Mouse (Mus musculus): ENCODE results near the gene Itgbl1. TPM values are rescaled to one million over a fixed set of nuclear protein-coding genes. Genes with fewer than 3 reads are reported as not detected.
"Not testable (repeated sequence)": the region's sequence is repeated elsewhere in the genome, so short reads cannot be mapped to it uniquely, and the experiment has no call there.

Gene Itgbl1
- polyA plus RNA-seq (2011; ENCODE audit: insufficient read depth, insufficient read length, low replicate concordance, missing spikeins): 0.45 TPM in 1 of 2 replicates, not detected in the other

GRCm38 (mm10) chr14:123659921-123660385, at the start of gene Itgbl1:
TSS of gene Itgbl1 (plus strand) at chr14:123659971.
- no peak within 1 kb of the TSS; the same call in 1 of the 2 replicates for H3K27ac ChIP-seq (ENCODE audit: control insufficient read depth, insufficient read depth, low read depth, low read length, poor library complexity)
- no peak for TF ChIP-seq POLR2A (IDR thresholded peaks at IDR 0.05; ENCODE audit: borderline replicate concordance, control insufficient read depth, low read depth, low read length)
- no peak for TF ChIP-seq CTCF (IDR thresholded peaks at IDR 0.05; ENCODE audit: control insufficient read depth, insufficient read depth, low read length)
- WGBS: 55% methylated on average over 7 of the region's 7 CpGs
- no peak within 1 kb of the TSS for H3K4me3 ChIP-seq (replicated peaks; ENCODE audit: control insufficient read depth, low read depth, low read length)
- H3K4me1 ChIP-seq (ENCODE audit: control insufficient read depth, insufficient read depth, low read length): no peaks in the 10 kb centered on the region

GRCm38 (mm10) chr14:123622969-123623368, 36.8 kb upstream of the Itgbl1 start:
- TF ChIP-seq POLR2A (IDR thresholded peaks at IDR 0.05; ENCODE audit: borderline replicate concordance, control insufficient read depth, low read depth, low read length) (no peak), CTCF (IDR thresholded peaks at IDR 0.05; ENCODE audit: control insufficient read depth, insufficient read depth, low read length) (no peak)
- Histone ChIP-seq H3K4me1 (ENCODE audit: control insufficient read depth, insufficient read depth, low read length) (no peaks in the 10 kb centered on the region), H3K27ac (ENCODE audit: control insufficient read depth, insufficient read depth, low read depth, low read length, poor library complexity) (no peak overlapping the region), H3K4me3 (replicated peaks; ENCODE audit: control insufficient read depth, low read depth, low read length) (no peak overlapping the region)
- 73% methylated on average over 1 of the region's 1 CpGs for WGBS

GRCm38 (mm10) chr14:123626501-123627179, 33.1 kb upstream of the Itgbl1 start, which contains the start of gene Nalcn:
TSS of gene Nalcn (minus strand) at chr14:123627144.
- Histone ChIP-seq H3K4me3 (replicated peaks; ENCODE audit: control insufficient read depth, low read depth, low read length) (no peak within 1 kb of the TSS), H3K4me1 (ENCODE audit: control insufficient read depth, insufficient read depth, low read length) (no peaks in the 10 kb centered on the region), H3K27ac (ENCODE audit: control insufficient read depth, insufficient read depth, low read depth, low read length, poor library complexity) (no peak within 1 kb of the TSS; the same call in 1 of the 2 replicates)
- 8% methylated on average over 47 of the region's 47 CpGs for WGBS
- no peak for TF ChIP-seq CTCF (IDR thresholded peaks at IDR 0.05; ENCODE audit: control insufficient read depth, insufficient read depth, low read length)
- TF ChIP-seq POLR2A (IDR thresholded peaks at IDR 0.05; ENCODE audit: borderline replicate concordance, control insufficient read depth, low read depth, low read length): no peak

- Histone ChIP-seq H3K27ac (ENCODE audit: control insufficient read depth, insufficient read depth, low read depth, low read length, poor library complexity) (no peak overlapping the region), H3K4me3 (replicated peaks; ENCODE audit: control insufficient read depth, low read depth, low read length) (no peak overlapping the region), H3K4me1 (ENCODE audit: control insufficient read depth, insufficient read depth, low read length) (no peaks in the 10 kb centered on the region)
- no peak for TF ChIP-seq CTCF (IDR thresholded peaks at IDR 0.05; ENCODE audit: control insufficient read depth, insufficient read depth, low read length)
- no peak for TF ChIP-seq POLR2A (IDR thresholded peaks at IDR 0.05; ENCODE audit: borderline replicate concordance, control insufficient read depth, low read depth, low read length)
- 53% methylated on average over 3 of the region's 3 CpGs for WGBS
Measured at GRCm38 (mm10) chr14:123627180-123627562, 32.6 kb upstream of the Itgbl1 start.

GRCm38 (mm10) chr14:123661091-123661491, 1.3 kb downstream of the Itgbl1 start:
- no peaks in the 10 kb centered on the region for H3K4me1 ChIP-seq (ENCODE audit: control insufficient read depth, insufficient read depth, low read length)
- no peak overlapping the region for H3K4me3 ChIP-seq (replicated peaks; ENCODE audit: control insufficient read depth, low read depth, low read length)
- H3K27ac ChIP-seq (ENCODE audit: control insufficient read depth, insufficient read depth, low read depth, low read length, poor library complexity): no peak overlapping the region
- WGBS: 24% methylated on average over 20 of the region's 20 CpGs
- no peak for TF ChIP-seq CTCF (IDR thresholded peaks at IDR 0.05; ENCODE audit: control insufficient read depth, insufficient read depth, low read length)
- no peak for TF ChIP-seq POLR2A (IDR thresholded peaks at IDR 0.05; ENCODE audit: borderline replicate concordance, control insufficient read depth, low read depth, low read length)

- no peak for TF ChIP-seq POLR2A (IDR thresholded peaks at IDR 0.05; ENCODE audit: borderline replicate concordance, control insufficient read depth, low read depth, low read length)
- TF ChIP-seq CTCF (IDR thresholded peaks at IDR 0.05; ENCODE audit: control insufficient read depth, insufficient read depth, low read length): no peak
- Histone ChIP-seq H3K27ac (ENCODE audit: control insufficient read depth, insufficient read depth, low read depth, low read length, poor library complexity) (no peak overlapping the region), H3K4me3 (replicated peaks; ENCODE audit: control insufficient read depth, low read depth, low read length) (no peak overlapping the region), H3K4me1 (ENCODE audit: control insufficient read depth, insufficient read depth, low read length) (no peaks in the 10 kb centered on the region)
- 33% methylated on average over 1 of the region's 1 CpGs for WGBS
Measured at GRCm38 (mm10) chr14:123662386-123662785, 2.6 kb downstream of the Itgbl1 start.

- no peak overlapping the region for H3K4me3 ChIP-seq (replicated peaks; ENCODE audit: control insufficient read depth, low read depth, low read length)
- H3K27ac ChIP-seq (ENCODE audit: control insufficient read depth, insufficient read depth, low read depth, low read length, poor library complexity): no peak overlapping the region
- TF ChIP-seq POLR2A (IDR thresholded peaks at IDR 0.05; ENCODE audit: borderline replicate concordance, control insufficient read depth, low read depth, low read length) (no peak), CTCF (IDR thresholded peaks at IDR 0.05; ENCODE audit: control insufficient read depth, insufficient read depth, low read length) (no peak)
- H3K4me1 ChIP-seq (ENCODE audit: control insufficient read depth, insufficient read depth, low read length): no peaks in the 10 kb centered on the region
Measured at GRCm38 (mm10) chr14:123663206-123663605, 3.4 kb downstream of the Itgbl1 start.

GRCm38 (mm10) chr14:123664451-123664850, 4.7 kb downstream of the Itgbl1 start:
- Histone ChIP-seq H3K4me1 (ENCODE audit: control insufficient read depth, insufficient read depth, low read length) (no peaks in the 10 kb centered on the region), H3K4me3 (replicated peaks; ENCODE audit: control insufficient read depth, low read depth, low read length) (no peak overlapping the region), H3K27ac (ENCODE audit: control insufficient read depth, insufficient read depth, low read depth, low read length, poor library complexity) (no peak overlapping the region)
- TF ChIP-seq POLR2A (IDR thresholded peaks at IDR 0.05; ENCODE audit: borderline replicate concordance, control insufficient read depth, low read depth, low read length): no peak

GRCm38 (mm10) chr14:123671076-123671475, 11.3 kb downstream of the Itgbl1 start:
- H3K4me1 ChIP-seq (ENCODE audit: control insufficient read depth, insufficient read depth, low read length); H3K4me3 ChIP-seq (replicated peaks; ENCODE audit: control insufficient read depth, low read depth, low read length); H3K27ac ChIP-seq (ENCODE audit: control insufficient read depth, insufficient read depth, low read depth, low read length, poor library complexity): not testable (repeated sequence)
- 73% methylated on average over 21 of the region's 21 CpGs for WGBS

Data from bone marrow, adult 2 months (tissue).